Mouse (Mus musculus) urinary bladder, postnatal 25 days (tissue): Measurements from ENCODE around the gene 6030408B16Rik.

ENCODE experiments used
- DNase-seq: peaks from one replicate; pipeline ENCODE4 v3.0.0; 2022; ENCODE audit warnings: low spot score

Gene 6030408B16Rik

DNA sequence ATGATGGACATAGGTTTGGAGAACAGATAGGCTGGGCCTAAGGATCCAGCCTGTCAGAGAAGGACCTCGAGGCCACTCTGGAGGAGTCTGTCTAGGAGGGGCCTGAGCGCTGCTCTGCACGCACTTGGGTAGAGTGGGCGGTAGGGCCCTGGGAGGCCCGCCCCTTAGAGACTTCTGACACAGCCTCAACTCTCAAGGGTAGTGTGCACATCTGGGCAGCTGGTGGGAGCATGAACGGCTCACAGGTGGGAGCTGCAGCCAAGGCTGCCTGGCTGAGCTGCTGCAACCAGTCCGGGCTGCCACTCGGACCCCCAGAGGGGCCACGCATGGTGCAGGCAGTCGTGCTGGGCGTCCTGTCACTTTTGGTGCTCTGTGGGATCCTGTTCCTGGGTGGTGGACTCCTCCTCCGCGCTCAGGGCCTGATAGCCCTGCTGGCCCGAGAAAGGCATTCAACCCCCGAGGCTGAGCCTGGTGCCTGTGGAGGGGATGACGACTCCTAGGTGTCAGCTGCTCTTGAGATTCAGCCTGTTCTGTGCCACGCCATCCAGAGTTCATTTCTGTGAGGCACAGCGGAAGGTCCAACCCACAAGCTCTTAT, at the start of gene 6030408B16Rik:
Gene 6030408B16Rik (plus strand): TSS at position 188 of the 597 bp plus-strand sequence.
- no peak for DNase-seq

DNA sequence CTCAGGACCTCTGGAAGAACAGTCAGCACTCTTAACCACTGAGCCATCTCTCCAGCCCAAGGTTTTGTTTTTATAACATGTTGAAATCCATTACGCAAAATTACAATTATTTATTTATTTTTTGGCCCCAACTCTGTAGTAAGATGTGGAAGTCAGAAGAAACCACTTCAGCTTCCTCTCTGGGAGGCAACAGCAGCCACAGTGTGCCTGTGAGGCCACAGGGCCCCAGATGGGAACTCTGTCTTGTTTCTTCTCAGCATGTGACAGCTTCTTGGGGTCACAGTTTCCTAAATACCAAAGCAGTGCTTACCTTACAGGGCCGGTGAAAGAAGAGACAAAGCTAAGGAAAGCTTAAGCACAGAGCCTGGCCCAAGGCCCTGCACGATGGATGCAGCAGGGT, 49.0 kb upstream of the 6030408B16Rik start:
- DNase-seq = no peak

DNA sequence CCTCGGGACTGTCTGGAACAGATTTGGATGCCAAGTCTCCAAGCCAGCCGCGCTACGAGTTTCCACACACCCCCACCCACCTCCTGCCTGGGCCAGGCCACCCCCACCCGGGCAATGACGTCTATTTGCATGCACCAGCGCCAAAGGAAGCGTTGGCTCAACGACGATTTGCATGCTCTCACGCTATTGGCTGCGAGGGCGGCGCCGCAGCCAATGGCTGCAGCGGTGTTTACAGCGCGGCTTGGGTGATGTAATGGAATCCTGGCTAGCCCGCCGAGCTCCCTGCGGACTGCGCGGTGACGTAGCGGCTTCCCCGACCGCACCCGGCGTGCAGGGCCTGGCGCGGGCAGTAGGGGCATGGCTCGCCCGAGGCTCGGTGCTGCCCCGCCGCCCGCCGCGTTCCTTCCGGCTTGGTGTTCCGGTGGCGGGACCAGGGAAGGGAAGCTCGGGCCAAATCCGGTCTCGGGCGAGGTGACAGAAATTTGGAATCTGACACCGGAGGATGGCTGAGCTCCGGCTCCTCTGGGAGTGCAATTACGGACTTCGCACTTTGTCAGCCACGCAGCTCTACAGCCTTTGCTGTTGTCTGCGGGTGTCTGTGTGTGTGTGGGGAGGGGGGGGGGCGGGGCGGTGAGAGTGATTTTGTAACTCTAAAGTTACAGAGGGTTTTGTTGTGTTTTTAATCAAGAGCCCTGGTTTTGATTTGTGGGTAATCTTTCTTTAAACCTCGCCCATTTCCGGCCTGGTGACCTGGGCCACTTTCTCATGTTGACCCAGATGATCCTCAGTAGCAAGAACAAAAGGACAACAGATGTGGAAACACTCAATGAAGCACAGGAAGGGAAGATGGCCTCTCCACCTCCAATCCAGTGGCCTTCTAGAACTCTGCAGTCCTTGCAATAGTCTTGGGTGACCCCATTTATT, 46.5 kb upstream of the 6030408B16Rik start:
- DNase-seq = peak; percentile 86

DNA sequence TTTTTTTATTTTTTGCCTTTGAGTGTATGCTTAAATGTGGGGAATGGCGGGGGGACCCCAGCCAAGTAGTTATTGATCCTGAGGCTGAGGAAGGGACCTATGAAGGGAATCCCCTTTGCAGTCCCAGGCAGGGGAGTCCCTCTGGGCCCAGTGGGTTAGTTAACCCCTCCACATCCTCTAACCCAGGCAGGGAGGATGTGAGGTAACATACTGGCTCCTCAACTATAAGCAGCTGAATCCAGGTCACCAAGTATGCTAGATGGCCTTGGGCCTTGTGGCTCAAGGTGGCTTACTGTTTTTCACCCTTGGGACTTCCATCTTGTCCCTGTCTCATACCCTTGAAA, 45.9 kb upstream of the 6030408B16Rik start:
- DNase-seq = no peak

DNA sequence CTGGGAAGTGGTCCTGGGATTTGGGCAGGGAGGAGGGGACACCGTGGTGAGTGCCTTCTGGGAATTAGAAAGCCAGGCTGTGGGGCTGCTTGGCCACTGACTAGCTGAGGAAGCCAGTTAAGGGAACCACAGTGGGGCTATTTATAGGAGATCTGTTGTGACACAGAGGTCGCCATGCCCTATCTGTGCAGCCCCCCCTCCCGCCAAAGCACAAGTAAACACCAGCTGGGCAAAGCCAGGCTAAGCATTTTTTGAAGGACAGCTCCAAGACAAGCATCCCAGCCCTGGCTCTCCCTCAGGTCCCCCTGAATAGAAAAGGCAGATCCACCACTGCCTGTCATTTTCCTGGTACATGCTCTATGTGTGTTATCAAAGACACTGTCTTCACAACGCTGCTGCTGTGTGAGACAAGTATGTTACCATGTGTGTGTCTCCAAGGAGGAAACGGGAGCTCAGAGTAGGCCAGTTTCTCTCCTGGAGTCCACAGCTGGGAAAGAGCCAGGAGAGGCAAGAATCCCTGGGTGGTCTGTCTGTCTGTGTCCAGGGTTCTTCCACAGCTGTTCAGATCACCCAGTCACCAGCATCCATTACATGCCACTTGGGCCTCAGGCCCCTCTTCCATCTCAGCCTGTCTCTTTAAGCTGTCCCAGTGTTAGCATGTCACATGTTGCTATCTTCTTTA, 44.8 kb upstream of the 6030408B16Rik start:
- no peak for DNase-seq

DNA sequence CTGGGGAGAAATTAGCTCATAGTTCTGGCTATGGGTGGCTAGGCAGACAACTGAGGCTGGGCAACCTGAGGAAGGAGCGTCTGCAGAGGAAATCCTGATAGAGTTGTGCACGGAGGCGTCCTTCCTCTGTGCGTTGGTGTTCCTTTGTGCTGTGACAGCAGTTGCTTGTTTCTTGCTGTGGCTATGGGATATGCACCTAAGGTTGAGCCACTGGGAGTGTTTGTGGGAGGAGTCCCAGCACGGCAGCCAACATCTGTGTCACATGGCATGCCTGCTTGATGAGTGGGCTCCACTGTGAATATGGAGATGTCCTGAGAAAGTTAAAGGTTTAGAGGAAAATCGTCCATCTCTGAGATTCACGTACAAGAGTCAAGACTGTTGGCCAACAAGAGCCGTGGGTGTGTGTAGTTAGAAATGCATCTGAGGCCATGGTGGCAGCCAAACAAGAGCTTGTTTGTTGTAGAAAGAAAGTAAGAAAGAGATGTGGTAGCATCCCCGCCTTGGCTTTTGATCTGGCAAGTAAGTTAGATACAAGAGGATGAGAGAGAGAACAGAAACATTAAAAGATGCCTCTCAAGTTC, 42.7 kb upstream of the 6030408B16Rik start:
- no peak for DNase-seq

DNA sequence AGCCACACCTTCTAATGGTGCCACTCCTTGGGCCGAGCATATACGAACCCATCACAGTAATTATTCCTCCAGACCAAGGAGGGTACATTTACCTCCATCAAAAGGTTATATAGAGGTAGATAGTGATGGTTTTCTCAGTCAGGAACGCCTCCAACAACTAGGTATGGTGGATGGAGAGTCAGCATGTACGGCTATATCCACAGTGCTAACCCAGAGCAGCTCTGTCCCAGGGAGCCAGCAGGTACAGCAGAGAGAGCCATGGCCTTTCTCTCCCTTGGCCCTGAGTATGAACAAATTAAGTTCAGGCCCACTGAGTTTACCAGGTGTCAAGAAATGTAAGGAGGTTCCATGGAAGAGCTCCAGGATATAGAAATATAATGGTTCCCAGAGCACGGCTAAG, 41.1 kb upstream of the 6030408B16Rik start:
- no peak for DNase-seq

DNA sequence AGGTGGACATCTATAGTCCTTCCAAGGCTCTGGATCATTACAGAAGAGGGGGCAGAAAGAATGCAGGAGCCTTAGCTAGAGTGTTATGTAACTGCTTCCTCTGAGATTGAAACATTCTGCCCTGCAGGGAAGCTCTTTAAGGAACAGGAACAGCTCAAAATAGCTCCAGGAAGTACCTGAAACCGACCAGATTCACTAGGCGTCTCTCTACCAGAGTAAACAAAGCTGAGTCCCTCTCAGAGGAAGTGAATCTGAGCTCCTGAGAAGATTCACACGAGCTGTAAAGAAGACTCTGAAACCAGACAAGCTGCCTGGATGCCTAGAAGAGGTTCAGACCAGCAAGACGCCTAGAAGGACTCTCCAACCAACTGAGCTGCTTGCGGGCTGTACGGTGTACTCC, 40.4 kb upstream of the 6030408B16Rik start:
- DNase-seq = no peak

DNA sequence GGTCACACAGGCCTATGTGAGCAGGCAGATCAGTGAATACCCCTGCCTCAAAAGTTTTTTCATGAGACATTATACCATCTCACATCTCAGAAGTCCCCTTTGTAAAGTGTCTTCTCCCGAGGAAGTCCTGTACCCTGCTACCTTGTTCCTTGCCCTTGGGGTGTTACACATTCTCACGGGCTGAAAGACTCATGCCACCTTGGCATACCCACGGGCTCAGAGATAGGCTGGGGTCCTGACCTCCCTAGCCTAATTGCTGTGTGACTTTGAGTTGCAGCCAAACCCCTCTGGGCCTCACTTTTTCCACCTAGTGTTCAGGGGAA, 39.5 kb upstream of the 6030408B16Rik start:
- no peak for DNase-seq

DNA sequence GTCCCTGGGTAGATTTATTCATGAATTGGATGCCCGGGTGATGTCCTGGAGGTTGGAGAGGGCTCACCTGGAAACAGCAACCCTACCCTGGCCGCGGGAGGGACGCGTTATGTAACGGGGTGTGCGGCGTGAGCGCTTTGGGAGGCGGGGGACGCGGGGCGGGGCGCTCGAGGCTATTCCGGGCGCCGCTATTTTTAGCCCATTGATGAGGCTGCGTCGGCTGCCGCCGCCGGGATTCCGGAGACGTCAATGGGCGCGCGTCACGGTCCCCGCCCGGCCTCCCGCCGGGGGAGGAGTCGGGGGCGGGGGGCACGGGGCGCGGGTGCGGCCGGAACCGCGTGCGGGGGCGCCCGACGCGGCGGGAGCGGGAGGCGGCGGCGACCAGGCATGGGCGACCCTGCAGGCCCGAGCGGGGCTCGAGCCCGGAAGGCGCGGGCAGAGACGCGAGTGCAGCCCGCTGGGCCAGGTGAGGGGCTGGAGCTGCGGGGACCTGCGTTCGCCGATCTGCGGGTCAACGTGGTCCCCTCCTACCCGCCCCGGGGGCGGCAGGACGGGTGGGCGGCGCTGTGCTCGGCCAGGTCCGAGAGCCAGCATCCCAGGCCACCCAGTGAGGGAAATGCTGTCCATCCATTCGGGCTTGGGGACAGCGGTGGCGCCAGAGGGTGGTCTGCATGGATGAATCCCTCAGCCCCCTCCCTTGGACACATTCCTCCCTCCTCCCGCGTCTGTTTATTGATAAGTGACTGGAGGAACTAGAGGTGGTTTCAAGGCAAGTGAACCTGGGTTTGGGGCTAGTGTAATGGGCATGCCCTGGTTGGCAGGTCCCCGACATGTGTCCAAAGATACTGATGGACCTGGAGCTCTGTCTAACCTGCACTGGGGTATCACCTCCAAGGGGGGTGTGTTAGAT, 38.9 kb upstream of the 6030408B16Rik start, which contains the start of gene Nr4a1:
Gene Nr4a1 (plus strand): TSS at position 384 of the 910 bp plus-strand sequence.
- peak; percentile 65 for DNase-seq

DNA sequence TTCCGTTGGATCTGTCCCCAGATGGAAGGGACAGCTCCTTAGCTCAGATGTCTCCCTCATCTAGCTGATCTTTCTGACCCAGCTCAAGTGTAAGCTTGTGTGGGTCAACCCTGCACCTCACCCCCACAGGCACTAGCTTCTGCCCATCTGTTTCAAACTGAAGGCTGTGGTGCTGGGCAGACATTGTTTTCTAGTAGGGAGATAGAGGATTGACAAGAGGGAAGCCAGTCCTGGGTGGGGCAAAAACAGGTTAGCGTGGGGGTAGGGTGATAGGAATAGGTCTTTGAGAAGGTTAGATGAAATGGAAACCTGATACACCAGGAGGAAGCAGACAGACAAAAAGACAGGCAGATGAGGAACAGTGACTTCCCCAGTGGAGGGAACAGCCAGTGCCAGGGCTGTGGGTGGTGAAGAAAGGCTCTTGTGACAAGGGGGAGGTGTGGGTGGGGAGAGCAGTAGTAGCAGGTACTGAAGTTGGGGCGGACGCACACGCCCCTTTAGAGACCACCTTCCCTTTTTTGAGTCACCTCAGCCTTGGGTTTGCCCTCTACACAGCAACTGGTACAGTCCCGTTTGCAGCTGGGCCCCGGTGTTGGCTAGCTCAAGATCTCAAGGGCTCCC, 37.1 kb upstream of the 6030408B16Rik start:
- no peak for DNase-seq

DNA sequence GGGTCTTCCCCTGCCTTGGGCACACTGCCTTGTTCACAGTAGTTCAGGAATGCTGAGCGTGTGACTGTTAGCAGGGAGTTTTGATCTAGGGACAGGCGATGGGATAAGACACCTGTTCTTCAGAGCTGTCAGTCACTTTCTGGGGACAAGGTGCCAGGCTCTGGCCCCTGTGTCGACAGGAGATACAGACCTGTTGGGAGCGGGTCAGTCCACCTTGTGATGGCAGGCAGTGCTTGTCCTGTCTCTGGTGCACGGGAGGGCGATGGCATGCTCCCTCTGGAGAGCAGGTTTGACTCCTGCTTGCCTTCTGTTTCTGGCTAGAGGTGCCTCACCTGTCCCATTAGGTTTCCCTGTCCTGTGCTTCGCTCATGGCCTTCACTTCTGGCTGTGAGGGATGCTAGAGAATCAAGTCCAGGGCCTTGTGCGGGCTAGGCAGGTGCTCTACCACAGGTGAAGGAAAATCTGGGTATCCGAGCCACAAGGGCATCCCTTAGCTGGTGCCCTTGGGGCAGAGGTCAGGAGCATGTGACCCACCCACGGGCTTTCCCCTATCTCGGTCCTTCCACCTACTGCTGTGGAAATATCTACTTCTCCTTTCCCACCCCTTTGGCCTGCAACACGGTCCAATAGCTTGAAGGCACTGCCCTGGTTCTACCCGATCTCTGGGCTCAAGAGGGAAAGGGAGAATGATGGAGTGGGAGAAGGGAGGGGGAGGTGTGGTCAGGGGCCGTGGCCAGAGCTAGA, 36.4 kb upstream of the 6030408B16Rik start:
- no peak for DNase-seq

DNA sequence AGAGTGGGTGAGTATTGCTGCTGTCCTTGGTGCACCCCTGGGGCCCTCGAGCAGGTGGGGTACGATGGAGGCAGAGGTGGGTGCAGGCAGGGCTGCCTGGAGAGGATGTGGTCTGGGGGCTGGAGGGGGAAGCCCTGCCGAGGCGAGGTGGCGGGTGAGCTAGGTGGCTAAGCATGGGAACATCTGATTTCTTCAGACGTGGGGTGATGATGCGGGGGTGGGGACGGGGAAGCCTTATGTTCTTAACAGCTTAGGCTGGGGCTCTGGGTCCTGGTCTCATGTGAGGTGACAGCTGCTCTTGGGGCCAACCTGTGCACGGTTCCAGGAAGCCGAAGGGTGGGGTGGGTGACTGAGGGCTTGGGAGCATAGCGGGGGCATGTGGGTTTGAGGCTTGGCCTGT, 34.6 kb upstream of the 6030408B16Rik start:
- DNase-seq = no peak

DNA sequence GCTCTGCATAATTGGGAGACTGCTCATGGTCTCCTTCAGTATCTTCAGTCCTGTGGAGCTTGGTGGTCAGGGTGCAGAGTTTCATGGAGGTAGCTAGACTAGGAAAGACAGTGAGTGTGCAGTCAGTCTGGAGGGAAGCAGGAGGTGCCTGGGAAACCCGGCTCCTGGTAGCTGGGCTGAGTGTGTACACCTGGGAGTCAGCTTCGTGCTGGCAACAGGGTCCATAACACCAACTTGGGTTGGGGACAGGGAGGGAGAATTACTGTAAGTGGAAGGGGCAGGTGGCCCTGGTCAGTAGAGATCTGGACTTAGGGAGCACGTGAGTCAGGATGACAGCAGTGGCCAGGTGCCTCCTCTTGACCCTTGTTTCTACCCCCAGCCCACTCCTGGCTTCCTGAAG, 33.1 kb upstream of the 6030408B16Rik start:
- no peak for DNase-seq

DNA sequence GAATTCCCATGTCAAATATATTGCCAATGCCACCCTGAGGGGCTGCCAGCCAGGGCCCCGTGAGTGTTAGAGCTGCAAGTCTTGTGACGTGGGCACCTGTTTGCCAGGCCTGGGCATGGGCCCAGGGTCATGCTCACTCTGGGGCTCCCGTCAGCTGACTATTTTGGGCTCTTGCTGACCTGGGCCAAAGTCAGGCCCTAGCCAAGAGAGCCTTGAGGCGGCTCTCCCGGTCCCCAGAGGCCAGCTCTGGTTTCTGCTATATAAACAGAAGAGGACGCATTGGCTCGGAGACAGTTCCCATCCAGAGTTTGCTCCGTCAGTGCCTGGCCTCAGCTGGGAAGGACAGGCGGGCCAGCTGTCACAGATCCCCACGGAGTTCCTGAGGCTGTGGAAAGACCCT, 32.6 kb upstream of the 6030408B16Rik start:
- no peak for DNase-seq

DNA sequence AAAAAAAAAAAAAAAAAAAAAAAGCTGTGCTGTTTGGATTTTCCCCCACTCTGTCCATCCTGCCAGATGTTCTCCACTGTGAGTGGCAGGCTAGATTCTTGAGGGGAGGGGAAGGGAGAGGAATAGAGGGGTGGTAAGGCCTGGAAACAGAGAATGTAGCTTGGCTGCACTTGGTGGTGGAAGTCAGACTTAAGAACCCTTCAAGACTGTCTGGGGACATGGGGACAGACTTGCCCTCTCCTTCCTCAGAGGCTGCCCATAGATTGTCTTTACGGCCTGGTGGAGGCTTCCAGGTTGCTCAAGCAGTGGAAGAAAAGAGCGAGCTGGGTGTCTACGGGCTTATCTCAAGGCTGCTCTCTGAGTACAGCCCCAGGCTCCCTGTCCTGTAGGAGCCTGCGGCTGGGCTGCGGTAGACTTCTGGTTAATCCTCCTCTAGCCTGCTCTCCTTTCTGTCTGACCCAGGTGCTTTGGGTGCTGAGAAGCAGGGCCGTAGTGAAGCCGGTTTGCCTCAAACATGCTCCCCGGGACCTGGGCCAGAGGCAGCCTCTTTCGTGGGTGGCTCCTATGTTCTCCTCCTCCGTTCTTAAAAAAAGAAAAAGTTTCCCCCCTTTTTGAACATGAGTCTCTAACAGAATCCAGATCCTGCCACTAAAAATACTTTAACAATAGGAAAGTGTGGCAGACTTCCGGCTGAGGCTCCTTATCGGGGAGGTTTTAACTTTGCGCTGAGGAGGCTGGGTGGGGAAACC, 32.0 kb upstream of the 6030408B16Rik start:
- DNase-seq = no peak

DNA sequence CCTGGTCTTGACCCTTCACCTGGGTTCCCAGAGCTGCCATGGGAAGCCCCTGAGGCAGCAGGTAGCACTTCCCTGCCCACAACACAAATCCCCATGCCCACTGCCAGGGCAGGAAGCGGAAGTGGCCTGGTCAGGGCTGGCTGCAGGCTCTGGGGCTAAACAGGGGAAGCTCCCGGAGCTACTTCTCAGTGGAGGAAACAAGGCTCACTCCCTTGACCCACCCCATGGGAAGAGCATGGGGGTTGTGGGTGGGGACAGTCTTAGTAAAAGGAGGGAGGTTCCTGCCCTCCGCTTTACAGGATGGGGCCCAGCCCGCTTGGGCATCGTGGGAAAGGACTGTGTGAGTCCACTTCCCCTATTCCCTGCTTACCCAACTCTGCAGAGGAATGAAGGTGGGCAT, 30.5 kb upstream of the 6030408B16Rik start:
- no peak for DNase-seq

DNA sequence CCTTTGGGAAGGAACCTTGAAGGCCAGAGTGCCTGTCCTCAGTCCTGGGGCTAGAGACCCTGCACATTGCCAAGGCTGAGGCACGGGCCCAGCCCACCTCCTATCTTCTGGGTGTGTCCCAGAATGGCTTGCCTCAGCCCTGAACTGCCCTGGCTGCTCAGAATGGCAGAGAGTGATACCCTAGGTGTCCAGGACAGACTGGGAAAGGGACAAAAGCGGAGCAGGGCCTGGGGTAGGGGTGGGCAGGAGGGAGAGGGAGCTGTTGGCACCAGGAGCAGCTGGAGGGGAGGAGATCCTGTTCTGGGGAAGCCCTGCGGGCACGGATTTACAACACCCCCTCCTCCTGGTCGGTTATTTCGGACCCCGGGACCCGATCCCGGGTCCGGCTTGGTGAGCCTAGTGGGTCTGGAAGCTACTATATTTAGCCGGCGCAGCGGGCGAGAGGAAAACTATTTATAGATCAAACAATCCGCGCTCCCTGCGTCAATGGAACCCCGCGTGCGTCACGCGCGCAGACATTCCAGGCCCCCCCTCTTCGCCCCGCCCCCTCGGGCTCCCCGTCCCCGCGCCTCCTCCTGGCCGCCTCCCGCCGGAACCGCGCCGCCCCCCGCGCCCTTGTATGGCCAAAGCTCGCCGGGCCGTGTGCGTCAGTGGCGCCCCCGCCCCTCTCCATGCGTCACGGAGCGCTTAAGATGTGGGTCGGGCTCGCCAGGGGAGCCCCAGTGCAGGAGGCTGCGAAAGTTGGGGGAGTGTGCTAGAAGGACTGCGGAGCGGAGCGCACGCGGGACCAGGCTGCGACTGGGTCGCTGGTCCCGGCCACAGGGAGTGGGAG, 26.7 kb upstream of the 6030408B16Rik start:
- DNase-seq = peak; percentile 94
